Mouse (Mus musculus): ENCODE results near the gene Adamtsl4. TPM values are rescaled to one million over a fixed set of nuclear protein-coding genes. Genes with fewer than 3 reads are reported as not detected.
"Not testable (repeated sequence)": the region's sequence is repeated elsewhere in the genome, so short reads cannot be mapped to it uniquely, and the experiment has no call there.

Gene Adamtsl4
- polyA plus RNA-seq, 1 experiment from 2014 or later: 3.8 TPM

GRCm38 (mm10) chr3:95694808-95695703, 7.3 kb upstream of the Adamtsl4 start:
- DNase-seq (ENCODE audit: low spot score) (no peak), ATAC-seq (ENCODE audit: low read depth) (no peak)
- H3K9ac ChIP-seq (ENCODE audit: low read depth, low read length): no peak overlapping the region
- no peak overlapping the region for H3K4me2 ChIP-seq (ENCODE audit: low read depth, low read length)
- no peaks in the 10 kb centered on the region for H3K36me3 ChIP-seq (ENCODE audit: control insufficient read depth, insufficient read depth, low read length)
- WGBS: 76% methylated on average over 11 of the region's 11 CpGs
- no peaks in the 10 kb centered on the region for H3K27me3 ChIP-seq (replicated peaks; ENCODE audit: control insufficient read depth, insufficient read depth, low read length)
- H3K27ac ChIP-seq (replicated peaks; ENCODE audit: low read depth, low read length): no peak overlapping the region; the same call in 1 of the 2 replicates
- H3K9me3 ChIP-seq (ENCODE audit: control insufficient read depth, low read length): no peaks in the 10 kb centered on the region
- H3K4me1 ChIP-seq (ENCODE audit: control insufficient read depth, insufficient read depth, low read length): peaks cover 16% of the 10 kb centered on the region; the same call in 1 of the 2 replicates
- H3K4me3 ChIP-seq (ENCODE audit: low read depth, low read length): no peak overlapping the region

DNA sequence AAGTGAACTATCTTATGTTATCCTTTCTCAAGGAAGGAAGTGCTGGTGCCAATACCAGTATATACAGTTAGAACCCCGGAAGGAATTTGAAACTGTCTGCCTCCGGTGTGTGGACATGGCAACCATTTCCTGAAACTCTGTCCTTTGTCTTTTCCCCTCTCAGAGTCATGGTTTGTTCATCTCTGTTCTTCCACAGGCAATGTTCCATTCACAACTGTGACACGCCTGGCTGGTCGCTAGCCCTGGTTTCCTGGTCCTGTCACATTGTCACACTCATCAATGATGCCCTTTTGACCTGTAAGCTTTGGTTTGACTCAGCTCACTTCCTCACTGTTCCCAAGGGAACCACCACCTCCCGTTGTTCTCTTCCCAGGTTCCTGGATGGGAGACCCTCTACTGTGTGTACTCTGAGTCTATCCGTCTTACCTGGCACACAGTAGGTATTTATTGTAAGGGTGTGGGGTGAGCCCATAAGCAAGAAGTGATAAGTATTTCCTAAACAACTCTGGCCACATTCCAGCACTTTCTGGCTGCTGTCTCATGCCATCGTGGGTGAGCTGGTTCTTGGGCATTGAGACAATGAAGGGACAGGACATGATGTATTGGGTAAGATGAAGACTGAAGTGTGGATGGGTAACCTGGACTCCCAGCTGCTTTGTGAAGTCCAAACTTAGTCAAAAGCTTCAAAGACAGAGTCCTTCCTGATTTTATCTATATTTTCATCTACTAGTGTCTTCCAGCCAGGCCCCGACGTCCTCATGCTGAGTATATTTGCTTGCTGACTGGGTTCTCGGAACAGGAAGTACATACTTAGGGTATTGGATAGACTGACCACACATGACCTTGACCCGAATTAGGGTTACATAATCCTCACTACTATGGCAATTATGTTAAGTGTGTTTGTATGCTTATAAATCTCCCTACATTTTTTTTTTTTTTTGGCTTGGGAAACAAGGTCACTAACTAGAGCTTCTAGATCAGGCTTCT, 6.4 kb upstream of the Adamtsl4 start:
- H3K4me2 ChIP-seq (ENCODE audit: low read depth, low read length): no peak overlapping the region
- ATAC-seq (ENCODE audit: low read depth): no peak
- 49% methylated on average over 11 of the region's 11 CpGs for WGBS

GRCm38 (mm10) chr3:95692677-95693076, 5.0 kb upstream of the Adamtsl4 start:
- no peak overlapping the region for H3K9ac ChIP-seq (ENCODE audit: low read depth, low read length)
- no peak overlapping the region for H3K27ac ChIP-seq (replicated peaks; ENCODE audit: low read depth, low read length)
- DNase-seq (ENCODE audit: low spot score) (no peak), ATAC-seq (ENCODE audit: low read depth) (no peak)
- no peaks in the 10 kb centered on the region for H3K27me3 ChIP-seq (replicated peaks; ENCODE audit: control insufficient read depth, insufficient read depth, low read length)
- H3K4me3 ChIP-seq (ENCODE audit: low read depth, low read length): no peak overlapping the region
- H3K4me2 ChIP-seq (ENCODE audit: low read depth, low read length): no peak overlapping the region
- H3K36me3 ChIP-seq (ENCODE audit: control insufficient read depth, insufficient read depth, low read length): no peaks in the 10 kb centered on the region
- peaks cover 31% of the 10 kb centered on the region for H3K4me1 ChIP-seq (ENCODE audit: control insufficient read depth, insufficient read depth, low read length)
- H3K9me3 ChIP-seq (ENCODE audit: control insufficient read depth, low read length): no peaks in the 10 kb centered on the region
- 76% methylated on average over 6 of the region's 6 CpGs for WGBS

More for the DNA sequence above, 6.4 kb upstream of the Adamtsl4 start:
- Histone ChIP-seq H3K4me1 (ENCODE audit: control insufficient read depth, insufficient read depth, low read length) (peaks cover 19% of the 10 kb centered on the region; the same call in 1 of the 2 replicates), H3K27me3 (replicated peaks; ENCODE audit: control insufficient read depth, insufficient read depth, low read length) (no peaks in the 10 kb centered on the region), H3K27ac (replicated peaks; ENCODE audit: low read depth, low read length) (no peak overlapping the region), H3K9ac (ENCODE audit: low read depth, low read length) (no peak overlapping the region), H3K4me3 (ENCODE audit: low read depth, low read length) (no peak overlapping the region), H3K9me3 (ENCODE audit: control insufficient read depth, low read length) (no peaks in the 10 kb centered on the region), H3K36me3 (ENCODE audit: control insufficient read depth, insufficient read depth, low read length) (no peaks in the 10 kb centered on the region)
- DNase-seq (ENCODE audit: low spot score): no peak

DNA sequence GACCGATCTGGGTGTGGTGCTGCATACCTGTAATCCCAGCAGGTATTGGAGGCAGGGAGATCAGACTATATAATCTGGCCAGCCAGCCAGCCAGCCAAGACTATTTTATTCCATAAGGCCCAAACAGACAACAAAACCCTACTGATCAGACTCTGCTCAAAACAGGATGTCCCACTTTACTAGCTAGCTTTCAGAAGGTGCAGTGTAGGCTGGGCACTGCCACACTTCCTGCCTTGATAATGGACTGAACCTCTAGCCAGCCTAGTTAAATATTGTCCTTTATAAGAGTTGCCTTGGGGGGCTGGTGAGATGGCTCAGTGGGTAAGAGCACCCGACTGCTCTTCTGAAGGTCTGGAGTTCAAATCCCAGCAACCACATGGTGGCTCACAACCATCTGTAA, 2.8 kb upstream of the Adamtsl4 start:
- H3K36me3 ChIP-seq (ENCODE audit: control insufficient read depth, insufficient read depth, low read length); H3K9me3 ChIP-seq (ENCODE audit: control insufficient read depth, low read length); H3K4me3 ChIP-seq (ENCODE audit: low read depth, low read length); ATAC-seq (ENCODE audit: low read depth); H3K4me2 ChIP-seq (ENCODE audit: low read depth, low read length); DNase-seq (ENCODE audit: low spot score); H3K27me3 ChIP-seq (replicated peaks; ENCODE audit: control insufficient read depth, insufficient read depth, low read length); H3K27ac ChIP-seq (replicated peaks; ENCODE audit: low read depth, low read length); H3K9ac ChIP-seq (ENCODE audit: low read depth, low read length): not testable (repeated sequence)
- WGBS: 84% methylated on average over 2 of the region's 2 CpGs
- H3K4me1 ChIP-seq (ENCODE audit: control insufficient read depth, insufficient read depth, low read length): peaks cover 29% of the 10 kb centered on the region

GRCm38 (mm10) chr3:95689940-95690339, 2.2 kb upstream of the Adamtsl4 start:
- Histone ChIP-seq H3K27me3 (replicated peaks; ENCODE audit: control insufficient read depth, insufficient read depth, low read length) (no peaks in the 10 kb centered on the region), H3K4me3 (ENCODE audit: low read depth, low read length) (no peak overlapping the region), H3K4me2 (ENCODE audit: low read depth, low read length) (no peak overlapping the region), H3K9ac (ENCODE audit: low read depth, low read length) (no peak overlapping the region), H3K36me3 (ENCODE audit: control insufficient read depth, insufficient read depth, low read length) (no peaks in the 10 kb centered on the region), H3K9me3 (ENCODE audit: control insufficient read depth, low read length) (no peaks in the 10 kb centered on the region), H3K27ac (replicated peaks; ENCODE audit: low read depth, low read length) (no peak overlapping the region), H3K4me1 (ENCODE audit: control insufficient read depth, insufficient read depth, low read length) (peaks cover 27% of the 10 kb centered on the region)
- DNase-seq (ENCODE audit: low spot score) (peak; percentile 46), ATAC-seq (ENCODE audit: low read depth) (no peak)
- WGBS: 38% methylated on average over 2 of the region's 2 CpGs

- Histone ChIP-seq H3K9ac (ENCODE audit: low read depth, low read length) (no peak overlapping the region), H3K4me3 (ENCODE audit: low read depth, low read length) (no peak overlapping the region), H3K36me3 (ENCODE audit: control insufficient read depth, insufficient read depth, low read length) (no peaks in the 10 kb centered on the region), H3K4me1 (ENCODE audit: control insufficient read depth, insufficient read depth, low read length) (peaks cover 25% of the 10 kb centered on the region), H3K27me3 (replicated peaks; ENCODE audit: control insufficient read depth, insufficient read depth, low read length) (no peaks in the 10 kb centered on the region), H3K27ac (replicated peaks; ENCODE audit: low read depth, low read length) (peak overlapping the region; percentile 88; the same call in 1 of the 2 replicates), H3K9me3 (ENCODE audit: control insufficient read depth, low read length) (no peaks in the 10 kb centered on the region), H3K4me2 (ENCODE audit: low read depth, low read length) (no peak overlapping the region)
- no peak for ATAC-seq (ENCODE audit: low read depth)
- peak; percentile 60 for DNase-seq (ENCODE audit: low spot score)
- WGBS: 22% methylated on average over 11 of the region's 11 CpGs
These were observed 1.6 kb upstream of the Adamtsl4 start for GRCm38 (mm10) chr3:95689171-95689915.

- H3K27me3 ChIP-seq (replicated peaks; ENCODE audit: control insufficient read depth, insufficient read depth, low read length): no peaks in the 10 kb centered on the region
- 10% methylated on average over 4 of the region's 4 CpGs for WGBS
- no peaks in the 10 kb centered on the region for H3K36me3 ChIP-seq (ENCODE audit: control insufficient read depth, insufficient read depth, low read length)
- peaks cover 25% of the 10 kb centered on the region for H3K4me1 ChIP-seq (ENCODE audit: control insufficient read depth, insufficient read depth, low read length)
- no peak for DNase-seq (ENCODE audit: low spot score)
- peak overlapping the region; percentile 88 for H3K27ac ChIP-seq (replicated peaks; ENCODE audit: low read depth, low read length)
- no peaks in the 10 kb centered on the region for H3K9me3 ChIP-seq (ENCODE audit: control insufficient read depth, low read length)
- H3K9ac ChIP-seq (ENCODE audit: low read depth, low read length): peak overlapping the region; percentile 65; the same call in 1 of the 2 replicates
- peak overlapping the region; percentile 47 for H3K4me3 ChIP-seq (ENCODE audit: low read depth, low read length)
- peak overlapping the region; percentile 93 for H3K4me2 ChIP-seq (ENCODE audit: low read depth, low read length)
- ATAC-seq (ENCODE audit: low read depth): peak; percentile 6; the same call in 1 of the 2 replicates
These were observed 571 bp downstream of the Adamtsl4 start for GRCm38 (mm10) chr3:95687168-95687523.
